Mouse (Mus musculus) adrenal gland, adult 18-20 months (tissue): ENCODE data around the gene Cdhr3. TPM values are rescaled to one million over a fixed set of nuclear protein-coding genes. Genes with fewer than 3 reads are reported as not detected.

Experiments
- DNase-seq, 2 experiments: peaks; one replicate each; pipeline ENCODE4 v3.0.0; 2021 to 2022; ENCODE audit warnings: low spot score in 2 of 2
- long read RNA-seq, 2 experiments: library from polyadenylated mRNA; stranded (forward); transcript quantifications; one replicate each; pipeline ENCODE4 v2.0.0; 2021
- total RNA-seq, 2 experiments: library from RNA; stranded (reverse); gene quantifications; 1 replicate in 1 of 2; 2 replicates in 1 of 2; pipeline ENCODE4 v1.2.3; 2021

Cdhr3 gene
- total RNA-seq, result not detected
- long read RNA-seq, experiment 1, result 0 reads
- long read RNA-seq, experiment 2, result 0 reads

GRCm38 (mm10) chr12:33092775-33093174, at the start of gene Cdhr3:
Gene Cdhr3, minus strand, starts transcription at chr12:33092875.
- no peak for DNase-seq

GRCm38 (mm10) chr12:33139083-33139482, 46.4 kb upstream of the Cdhr3 start:
- no peak for DNase-seq

- DNase-seq, result no peak
These were observed 45.2 kb upstream of the Cdhr3 start for GRCm38 (mm10) chr12:33137857-33138256.

GRCm38 (mm10) chr12:33131796-33132195, 39.1 kb upstream of the Cdhr3 start:
- no peak for DNase-seq

- DNase-seq, result no peak
These were observed 37.7 kb upstream of the Cdhr3 start for GRCm38 (mm10) chr12:33130401-33130800.

GRCm38 (mm10) chr12:33129410-33129809, 36.7 kb upstream of the Cdhr3 start:
- DNase-seq, result no peak

- no peak for DNase-seq
These were observed 36.0 kb upstream of the Cdhr3 start for GRCm38 (mm10) chr12:33128702-33129101.

- DNase-seq, result no peak
These were observed 35.4 kb upstream of the Cdhr3 start for GRCm38 (mm10) chr12:33128121-33128520.

DNA sequence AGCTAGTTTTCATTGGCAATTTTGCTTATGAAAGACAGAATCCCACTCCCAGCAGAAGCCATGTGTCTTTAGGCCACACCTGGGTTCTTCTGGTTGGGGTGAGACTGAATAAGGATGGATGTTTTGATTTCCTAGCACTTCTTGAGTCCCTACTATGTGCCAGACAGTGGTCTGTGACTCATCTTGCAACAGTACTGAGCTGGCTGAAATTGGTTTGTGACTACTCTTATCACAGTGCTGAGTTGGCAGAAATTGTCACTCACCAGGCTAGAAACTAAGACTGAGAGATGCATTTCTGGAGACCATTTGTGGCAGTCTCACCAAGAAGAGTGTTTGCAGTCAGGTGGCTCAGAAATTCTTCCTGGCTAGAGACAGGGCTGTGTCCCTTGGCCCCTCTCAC, 33.6 kb upstream of the Cdhr3 start:
- no peak for DNase-seq

GRCm38 (mm10) chr12:33125594-33126227, 33.0 kb upstream of the Cdhr3 start:
- DNase-seq, result no peak

DNA sequence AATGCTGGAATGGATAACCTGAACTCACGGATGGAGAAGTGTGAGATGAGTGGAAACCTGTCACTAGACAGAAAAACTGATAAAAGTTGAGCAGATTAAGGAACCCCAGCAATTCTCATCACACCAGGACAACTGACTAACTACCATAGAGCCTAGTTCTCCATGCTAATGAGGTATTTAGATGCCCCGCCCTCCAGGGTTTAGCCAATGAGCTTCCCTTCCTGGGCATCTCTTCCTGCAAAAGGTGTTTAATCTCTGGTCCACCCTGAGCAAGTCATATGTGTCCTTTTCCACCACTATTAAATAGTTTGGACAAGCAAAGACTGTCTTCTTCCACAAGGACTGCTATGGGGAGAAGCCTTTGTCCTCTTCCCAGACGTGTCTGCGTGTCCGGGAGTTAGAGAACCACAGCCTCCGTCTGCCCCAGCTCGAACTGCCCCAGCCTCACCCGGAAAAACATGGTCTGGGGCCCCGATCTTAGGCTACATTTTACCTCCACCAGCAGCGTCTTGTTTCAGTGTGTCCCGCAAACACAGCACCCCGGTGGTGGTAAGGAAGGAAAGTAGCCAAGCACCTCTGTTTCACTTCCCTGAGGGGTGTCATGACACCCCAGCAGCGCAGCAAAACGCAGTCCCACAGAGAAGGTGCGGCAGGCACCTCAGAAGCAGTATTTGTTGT, 26.1 kb upstream of the Cdhr3 start:
- DNase-seq, result no peak

DNA sequence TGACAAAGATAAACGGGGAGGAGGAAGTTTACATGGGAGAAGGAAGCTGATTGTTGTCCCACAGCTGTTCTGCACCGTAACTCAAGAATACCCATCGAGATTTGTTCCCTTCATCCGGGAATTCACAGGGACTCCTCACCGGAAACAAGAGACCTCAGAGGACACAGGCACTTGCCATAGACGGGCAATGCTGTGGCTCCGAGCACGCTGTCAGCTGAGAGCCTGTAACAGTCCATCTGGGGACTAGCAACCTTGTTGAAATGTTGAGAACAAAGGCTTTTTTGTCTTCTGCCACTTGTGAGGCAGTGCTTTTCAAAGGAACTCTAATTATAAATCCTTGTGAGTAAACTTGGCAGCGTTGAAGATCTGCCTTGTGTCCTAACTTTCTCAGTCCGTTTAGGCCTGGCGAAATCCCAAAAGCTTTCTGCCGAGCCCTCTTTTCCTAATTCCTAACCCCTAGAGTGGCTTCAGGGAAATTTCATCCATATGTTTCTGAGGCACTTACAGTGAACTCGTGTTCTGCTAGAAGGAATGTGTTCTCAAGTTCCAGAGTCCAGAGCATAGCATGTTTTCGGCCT, 18.3 kb upstream of the Cdhr3 start:
- DNase-seq, result no peak

GRCm38 (mm10) chr12:33109531-33109930, 16.9 kb upstream of the Cdhr3 start:
- no peak for DNase-seq

- DNase-seq, result no peak
These were observed 13.9 kb upstream of the Cdhr3 start for GRCm38 (mm10) chr12:33106438-33107167.

DNA sequence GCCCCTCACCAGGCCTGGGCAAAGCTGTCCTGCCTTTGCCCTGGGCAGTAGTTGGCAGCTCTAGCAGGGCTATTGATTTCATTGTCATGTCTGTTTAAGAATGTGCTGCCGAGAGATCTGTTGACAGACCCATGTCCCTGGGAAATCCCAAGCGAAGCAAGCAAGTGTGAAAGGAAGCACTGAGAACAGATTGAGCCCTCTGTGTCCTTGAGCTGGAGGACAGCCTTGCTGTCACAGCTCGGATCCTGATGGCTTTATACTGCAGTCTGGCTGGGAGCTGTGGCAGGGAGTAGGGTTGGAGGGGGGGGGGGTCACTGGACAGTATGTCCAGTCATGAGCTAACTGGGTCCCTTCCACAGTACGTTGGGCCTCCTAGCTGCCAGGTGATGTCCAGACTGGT, 13.0 kb upstream of the Cdhr3 start:
- no peak for DNase-seq

DNA sequence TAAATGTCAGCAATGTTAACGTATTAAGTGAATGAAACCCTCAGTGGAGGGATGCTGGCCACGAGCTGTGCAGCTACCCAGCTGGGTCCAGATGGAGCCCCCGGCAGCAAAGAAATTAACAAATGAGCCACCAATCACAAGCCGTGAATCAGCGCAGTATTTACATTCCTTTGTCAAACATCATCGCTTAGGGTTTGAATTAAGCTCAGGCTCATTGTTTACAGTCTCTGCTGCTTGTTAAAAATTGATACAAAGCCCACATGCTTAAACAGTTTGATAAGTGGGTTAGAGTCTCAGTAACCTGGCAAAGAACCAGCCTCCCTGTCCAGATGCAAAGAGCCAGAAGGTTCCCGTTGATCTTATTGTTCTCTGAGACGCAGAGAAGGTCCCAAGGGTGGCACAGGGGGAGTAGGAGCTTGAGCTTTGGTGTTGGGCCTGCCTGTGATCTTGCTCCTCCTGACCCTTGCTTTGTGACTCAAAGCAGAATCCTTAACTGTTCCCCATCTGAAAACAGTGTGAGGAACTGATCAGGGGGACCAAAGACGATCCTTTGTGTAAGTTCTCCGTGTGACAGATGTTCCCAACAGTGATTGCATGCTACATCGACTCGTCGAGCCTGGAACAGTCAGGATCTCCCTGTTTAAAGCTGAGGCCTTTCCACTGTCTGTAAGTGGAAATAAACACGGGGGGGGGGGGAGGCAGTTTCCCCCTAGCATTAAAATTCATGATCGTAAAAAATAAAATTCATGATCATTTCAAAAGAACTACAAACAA, 9.9 kb upstream of the Cdhr3 start:
- DNase-seq, result no peak

GRCm38 (mm10) chr12:33101627-33102026, 9.0 kb upstream of the Cdhr3 start:
- DNase-seq, result no peak

- no peak for DNase-seq
These were observed 3.3 kb upstream of the Cdhr3 start for GRCm38 (mm10) chr12:33096017-33096416.

- no peak for DNase-seq
These were observed 479 bp downstream of the Cdhr3 start for GRCm38 (mm10) chr12:33092196-33092595.

DNA sequence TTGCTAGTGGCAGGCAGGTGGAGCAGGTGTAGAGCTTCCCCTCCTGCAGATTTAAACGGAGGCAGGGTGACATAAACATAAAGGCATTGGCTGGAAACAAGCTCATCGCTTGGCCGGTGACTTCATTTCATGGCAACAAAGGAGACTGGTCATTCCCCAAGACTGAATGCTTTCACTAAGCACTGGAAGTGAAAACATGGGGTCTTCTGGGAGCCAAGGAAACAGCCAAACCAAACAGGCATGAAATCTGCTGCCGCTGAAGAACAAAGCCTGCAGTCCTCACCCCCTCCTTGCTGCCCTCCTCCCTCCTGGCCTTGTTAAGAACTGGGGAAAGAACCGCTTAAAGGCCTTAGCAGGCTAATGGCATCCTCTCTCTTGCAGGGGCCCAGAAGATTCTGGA, 6.5 kb downstream of the Cdhr3 start:
- DNase-seq, result no peak

- DNase-seq, result no peak
These were observed 8.0 kb downstream of the Cdhr3 start for GRCm38 (mm10) chr12:33084683-33085082.
